Mouse (Mus musculus) stomach, embryonic 14.5 days (tissue): ENCODE results near the gene Soat1. TPM values are rescaled to one million over a fixed set of nuclear protein-coding genes. Genes with fewer than 3 reads are reported as not detected.

Experiments
- ATAC-seq: fragments of 200-750 bp; cut with Nextera tagmentation; 2 replicates; pipeline ENCODE4 v1.8.0; 2017; ENCODE audit warnings: low read depth, moderate TSS enrichment; ENCODE audit not compliant: insufficient number of reproducible peaks, insufficient read depth, low FRiP score
- H3K27ac ChIP-seq: fragments of 300-500 bp; sonication (generic); 2 replicates; pipeline ENCODE4 v1.5.1; 2014; ENCODE audit warnings: mild to moderate bottlenecking, low read length, moderate library complexity, mixed read lengths
- H3K27me3 ChIP-seq: fragments of 300-500 bp; sonication (generic); 2 replicates; pipeline ENCODE4 v1.6.1; 2014; ENCODE audit warnings: low read length, control low read depth, mixed read lengths; ENCODE audit not compliant: control insufficient read depth, insufficient read depth
- H3K36me3 ChIP-seq: fragments of 300-500 bp; sonication (generic); 2 replicates; pipeline ENCODE4 v1.6.1; 2014; ENCODE audit warnings: mild to moderate bottlenecking, control low read depth, low read length, moderate library complexity, mixed read lengths; ENCODE audit not compliant: control insufficient read depth, insufficient read depth
- H3K4me1 ChIP-seq: fragments of 300-500 bp; sonication (generic); 2 replicates; pipeline ENCODE4 v1.6.1; 2014; ENCODE audit warnings: low read length, control low read depth, mixed read lengths; ENCODE audit not compliant: control insufficient read depth, insufficient read depth
- H3K4me2 ChIP-seq: fragments of 300-500 bp; sonication (generic); replicated peaks from 2 replicates; pipeline ENCODE4 v1.6.1; 2014; ENCODE audit warnings: low read depth, low read length, control low read depth
- H3K4me3 ChIP-seq: fragments of 300-500 bp; sonication (generic); 2 replicates; pipeline ENCODE4 v1.5.1; 2014; ENCODE audit warnings: low read depth, low read length, control low read depth
- H3K9ac ChIP-seq: fragments of 300-500 bp; sonication (generic); replicated peaks from 2 replicates; pipeline ENCODE4 v1.6.1; 2014; ENCODE audit warnings: low read depth, mild to moderate bottlenecking, control low read depth, low read length, moderate library complexity, mixed read lengths
- H3K9me3 ChIP-seq: fragments of 300-500 bp; sonication (generic); 2 replicates; pipeline ENCODE4 v1.6.1; 2016; ENCODE audit warnings: low read depth, low read length, control low read depth; ENCODE audit not compliant: control insufficient read depth
- WGBS: fragments of 180-500 bp; shearing (Covaris S2); extraction: QIAGEN DNeasy Blood & Tissue Kit; methylation state at CpG from one replicate; pipeline ENCODE4 v1.1.7; 2014; 5-methylcytosine and 5-hydroxymethylcytosine counted together
- polyA plus RNA-seq: library from polyadenylated mRNA; unstranded; fragments of >200 nt; fragmentation: Nextera tagmentation; extraction: Ambion mirVana; gene quantifications from 2 replicates; pipeline ENCODE4 v1.2.1, GENCODE M21; 2014

The Soat1 gene
- polyA plus RNA-seq, 1 experiment from 2014 or later: 51.6 TPM

- ATAC-seq: no peak
- H3K27me3 ChIP-seq: no peaks in the 10 kb centered on the region
- H3K9me3 ChIP-seq: no peaks in the 10 kb centered on the region
- no peak overlapping the region for H3K4me2 ChIP-seq
- no peaks in the 10 kb centered on the region for H3K4me1 ChIP-seq
- peaks cover 43% of the 10 kb centered on the region for H3K36me3 ChIP-seq
- H3K9ac ChIP-seq: no peak overlapping the region
- WGBS: 63% methylated on average over 10 of the region's 10 CpGs
- no peak overlapping the region for H3K4me3 ChIP-seq
- no peak overlapping the region for H3K27ac ChIP-seq
These were observed 41.6 kb downstream of the Soat1 start for GRCm38 (mm10) chr1:156432498-156432897.

DNA sequence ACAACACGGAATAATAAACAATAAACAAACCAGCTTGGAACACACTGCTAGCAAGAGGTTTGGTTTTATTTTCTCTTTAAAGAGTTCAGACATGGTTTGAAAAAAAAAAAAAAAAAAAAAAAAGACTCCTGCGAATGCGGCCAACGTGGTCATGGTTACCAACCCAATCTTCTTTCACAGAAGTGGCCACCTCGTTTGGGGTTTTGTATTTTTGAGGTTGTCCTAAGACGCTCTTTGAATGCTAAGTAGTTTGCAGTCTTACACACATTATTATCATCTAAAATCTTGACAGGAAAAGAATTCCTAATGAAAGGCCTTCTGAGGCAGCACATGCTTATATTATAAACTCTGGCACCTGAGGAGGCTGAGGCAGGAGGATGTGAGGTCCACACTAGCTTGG is 45.7 kb downstream of the Soat1 start:
- Histone ChIP-seq H3K36me3 (peaks cover 24% of the 10 kb centered on the region), H3K27me3 (no peaks in the 10 kb centered on the region), H3K4me3 (no peak overlapping the region), H3K27ac (no peak overlapping the region), H3K4me1 (no peaks in the 10 kb centered on the region), H3K4me2 (no peak overlapping the region), H3K9ac (no peak overlapping the region), H3K9me3 (no peaks in the 10 kb centered on the region)
- no peak for ATAC-seq
- WGBS: 90% methylated on average over 6 of the region's 6 CpGs

DNA sequence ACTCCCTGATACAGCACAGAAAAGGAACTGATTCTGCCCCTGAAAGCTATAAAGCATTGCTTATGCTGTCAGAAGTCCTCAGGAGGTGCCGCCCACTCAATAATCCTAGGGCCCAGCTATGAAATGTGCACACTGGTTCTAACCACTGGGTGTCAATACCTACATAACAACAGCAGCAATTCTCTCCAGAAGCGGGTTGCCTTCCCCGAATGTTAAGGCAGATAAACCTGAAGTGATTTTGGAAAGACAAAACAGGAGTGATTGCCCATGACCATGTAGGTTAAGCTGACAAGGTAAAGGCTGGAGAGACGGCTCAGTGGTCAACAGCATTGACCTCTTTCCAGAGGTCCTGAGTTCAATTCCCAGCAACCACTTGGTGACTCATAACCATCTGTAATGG is 48.4 kb downstream of the Soat1 start:
- no peaks in the 10 kb centered on the region for H3K4me1 ChIP-seq
- peaks cover 9% of the 10 kb centered on the region for H3K36me3 ChIP-seq
- ATAC-seq: no peak
- 94% methylated on average over 4 of the region's 4 CpGs for WGBS
- H3K4me3 ChIP-seq: no peak overlapping the region
- no peaks in the 10 kb centered on the region for H3K27me3 ChIP-seq
- no peak overlapping the region for H3K27ac ChIP-seq
- H3K9ac ChIP-seq: no peak overlapping the region
- no peaks in the 10 kb centered on the region for H3K9me3 ChIP-seq
- H3K4me2 ChIP-seq: no peak overlapping the region

DNA sequence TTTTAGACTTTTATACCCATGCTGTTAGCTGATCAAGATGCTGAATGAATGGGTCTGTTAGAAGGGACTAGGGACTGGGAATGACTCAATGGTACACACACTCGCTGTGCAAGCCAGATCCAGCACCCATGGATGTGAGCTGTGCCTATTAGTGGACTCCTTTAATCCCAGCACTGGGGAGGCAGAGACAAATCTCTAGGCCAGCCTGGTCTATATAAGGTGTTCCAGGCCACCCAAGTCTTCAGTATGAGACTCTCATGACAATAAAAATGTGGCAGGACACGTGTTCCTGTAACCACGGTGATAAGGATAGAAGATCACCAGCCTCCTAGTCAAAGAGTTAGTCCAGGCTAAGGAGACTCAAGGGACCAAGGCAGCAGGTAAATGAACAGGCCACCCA is 50.1 kb downstream of the Soat1 start:
- 87% methylated on average over 3 of the region's 3 CpGs for WGBS
- Histone ChIP-seq H3K27me3 (no peaks in the 10 kb centered on the region), H3K9ac (no peak overlapping the region), H3K9me3 (no peaks in the 10 kb centered on the region), H3K4me1 (no peaks in the 10 kb centered on the region), H3K4me3 (no peak overlapping the region), H3K4me2 (no peak overlapping the region), H3K27ac (no peak overlapping the region), H3K36me3 (peaks cover 5% of the 10 kb centered on the region; the same call in 1 of the 2 replicates)
- ATAC-seq: no peak

- peaks cover 5% of the 10 kb centered on the region; the same call in 1 of the 2 replicates for H3K36me3 ChIP-seq
- H3K27ac ChIP-seq: no peak overlapping the region
- no peaks in the 10 kb centered on the region for H3K9me3 ChIP-seq
- H3K4me2 ChIP-seq: no peak overlapping the region
- H3K27me3 ChIP-seq: no peaks in the 10 kb centered on the region
- H3K4me3 ChIP-seq: no peak overlapping the region
- 73% methylated on average over 6 of the region's 6 CpGs for WGBS
- no peak overlapping the region for H3K9ac ChIP-seq
- no peak for ATAC-seq
- no peaks in the 10 kb centered on the region for H3K4me1 ChIP-seq
These were observed 50.6 kb downstream of the Soat1 start for GRCm38 (mm10) chr1:156423493-156423892.

- no peak overlapping the region for H3K27ac ChIP-seq
- no peaks in the 10 kb centered on the region for H3K27me3 ChIP-seq
- no peak overlapping the region for H3K4me3 ChIP-seq
- no peaks in the 10 kb centered on the region for H3K9me3 ChIP-seq
- H3K4me2 ChIP-seq: no peak overlapping the region
- no peaks in the 10 kb centered on the region for H3K4me1 ChIP-seq
- H3K36me3 ChIP-seq: peaks cover 2% of the 10 kb centered on the region; the same call in 1 of the 2 replicates
- no peak for ATAC-seq
- no peak overlapping the region for H3K9ac ChIP-seq
- 77% methylated on average over 6 of the region's 6 CpGs for WGBS
These were observed 51.3 kb downstream of the Soat1 start for GRCm38 (mm10) chr1:156422856-156423255.

DNA sequence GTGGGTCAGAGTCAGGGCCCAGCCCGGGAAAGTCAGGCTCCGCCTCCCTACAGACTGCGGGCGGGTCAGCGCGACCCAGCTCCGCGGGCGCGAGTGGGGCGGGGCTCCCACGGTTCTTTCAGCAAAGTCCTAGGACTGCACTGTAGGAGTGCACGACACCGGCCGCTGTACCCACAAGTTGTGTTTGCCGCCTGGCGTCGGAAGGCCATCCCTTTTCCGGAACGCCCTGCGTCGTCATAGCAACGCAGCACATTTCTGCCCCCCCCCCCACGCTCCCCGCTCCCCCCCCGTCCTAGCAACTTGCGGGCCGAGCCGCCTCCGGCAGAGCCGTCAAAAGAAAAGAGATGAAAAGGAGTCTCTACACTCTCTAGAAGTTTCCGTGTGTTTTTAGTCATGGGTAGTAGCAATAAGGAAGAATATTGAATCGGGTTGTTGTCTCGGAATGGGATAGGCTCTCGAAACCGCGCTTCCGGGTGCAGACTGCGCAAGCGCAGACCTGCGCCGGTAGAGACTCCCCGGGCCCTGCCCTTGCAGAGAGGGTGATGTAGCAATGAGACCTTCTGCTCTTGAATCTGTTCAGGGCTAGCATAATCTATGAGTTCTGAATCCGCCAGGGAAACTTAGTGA is 53.3 kb downstream of the Soat1 start, which contains the start of gene Axdnd1:
Gene Axdnd1, minus strand, starts transcription at position 489 of the 627 bp plus-strand sequence.
- WGBS: under 1% methylated on average over 44 of the region's 44 CpGs
- 0 out of 2 replicates have a peak within 1 kb of the TSS, but pooled peaks have one; percentile 28 for H3K9ac ChIP-seq
- H3K9me3 ChIP-seq: no peaks in the 10 kb centered on the region
- ATAC-seq: peak; percentile 91
- H3K4me3 ChIP-seq: peak within 1 kb of the TSS; percentile 55
- H3K27ac ChIP-seq: peak within 1 kb of the TSS; percentile 11; the same call in 1 of the 2 replicates
- H3K36me3 ChIP-seq: no peaks in the 10 kb centered on the region
- peak within 1 kb of the TSS; percentile 61 for H3K4me2 ChIP-seq
- H3K27me3 ChIP-seq: no peaks in the 10 kb centered on the region
- H3K4me1 ChIP-seq: no peaks in the 10 kb centered on the region

- Histone ChIP-seq H3K27me3 (no peaks in the 10 kb centered on the region), H3K36me3 (no peaks in the 10 kb centered on the region), H3K4me3 (no peak overlapping the region), H3K9me3 (no peaks in the 10 kb centered on the region), H3K4me1 (no peaks in the 10 kb centered on the region), H3K27ac (no peak overlapping the region), H3K4me2 (no peak overlapping the region), H3K9ac (no peak overlapping the region)
- WGBS: 59% methylated on average over 4 of the region's 4 CpGs
- ATAC-seq: no peak
These were observed 56.0 kb downstream of the Soat1 start for GRCm38 (mm10) chr1:156418170-156418569.

GRCm38 (mm10) chr1:156408521-156408920 is 65.6 kb downstream of the Soat1 start:
- Histone ChIP-seq H3K36me3 (no peaks in the 10 kb centered on the region), H3K4me3 (no peak overlapping the region), H3K27ac (no peak overlapping the region), H3K4me1 (no peaks in the 10 kb centered on the region), H3K27me3 (no peaks in the 10 kb centered on the region), H3K9me3 (no peaks in the 10 kb centered on the region), H3K9ac (no peak overlapping the region), H3K4me2 (no peak overlapping the region)
- 72% methylated on average over 4 of the region's 4 CpGs for WGBS
- no peak for ATAC-seq
